Mouse (Mus musculus) midbrain, embryonic 15.5 days (tissue): ENCODE measurements at regions not wholly inside any gene's neighbourhood (a gene's known extent, or its start where the extent isn't known, plus 50 kb on each side); places are given as distances from the start of the nearest gene placed in this dataset.

Experiments used
- ATAC-seq: fragments of 200-750 bp; cut with Nextera tagmentation; replicated peaks from 2 replicates; pipeline ENCODE4 v1.8.0; 2017; ENCODE audit warnings: moderate TSS enrichment
- H3K27ac ChIP-seq: fragments of 300-500 bp; sonication (generic); 2 replicates; pipeline ENCODE4 v1.5.1; 2015; ENCODE audit warnings: mild to moderate bottlenecking, inconsistent platforms
- H3K27me3 ChIP-seq: fragments of 300-500 bp; sonication (generic); replicated peaks from 2 replicates; pipeline ENCODE4 v1.6.1; 2015; ENCODE audit warnings: inconsistent platforms
- H3K36me3 ChIP-seq: fragments of 300-500 bp; sonication (generic); replicated peaks from 2 replicates; pipeline ENCODE4 v1.6.1; 2015; ENCODE audit warnings: inconsistent platforms
- H3K4me1 ChIP-seq: fragments of 300-500 bp; sonication (generic); 2 replicates; pipeline ENCODE4 v1.6.1; 2015; ENCODE audit warnings: inconsistent platforms
- H3K4me2 ChIP-seq: fragments of 300-500 bp; sonication (generic); 2 replicates; pipeline ENCODE4 v1.6.1; 2015; ENCODE audit warnings: inconsistent platforms, mild to moderate bottlenecking, moderate library complexity
- H3K4me3 ChIP-seq: fragments of 300-500 bp; sonication (generic); 2 replicates; pipeline ENCODE4 v1.5.1; 2015; ENCODE audit warnings: mild to moderate bottlenecking, inconsistent platforms
- H3K9ac ChIP-seq: fragments of 300-500 bp; sonication (generic); 2 replicates; pipeline ENCODE4 v1.6.1; 2015; ENCODE audit warnings: mild to moderate bottlenecking, inconsistent platforms
- H3K9me3 ChIP-seq: fragments of 300-500 bp; sonication (generic); 2 replicates; pipeline ENCODE4 v1.6.1; 2016; ENCODE audit warnings: inconsistent platforms
- WGBS: fragments of 180-500 bp; shearing (Covaris S2); methylation state at CpG from one replicate; pipeline ENCODE4 v1.1.7; 2015; ENCODE audit warnings: mixed read lengths; 5-methylcytosine and 5-hydroxymethylcytosine counted together

- Histone ChIP-seq H3K4me3 (no peak overlapping the region), H3K27ac (no peak overlapping the region), H3K4me2 (no peak overlapping the region), H3K4me1 (peaks cover 5% of the 10 kb centered on the region; the same call in 1 of the 2 replicates), H3K9me3 (no peaks in the 10 kb centered on the region), H3K9ac (no peak overlapping the region), H3K36me3 (no peaks in the 10 kb centered on the region), H3K27me3 (no peaks in the 10 kb centered on the region)
- no peak for ATAC-seq
- 87% methylated on average over 3 of the region's 3 CpGs for WGBS
These were observed 81.1 kb upstream of the Efna5 start for GRCm38 (mm10) chr17:62962292-62962618.

GRCm38 (mm10) chr17:62961596-62962291 is 80.6 kb upstream of the Efna5 start:
- no peak overlapping the region for H3K9ac ChIP-seq
- no peak overlapping the region for H3K27ac ChIP-seq
- H3K4me2 ChIP-seq: no peak overlapping the region
- no peaks in the 10 kb centered on the region for H3K36me3 ChIP-seq
- peaks cover 5% of the 10 kb centered on the region; the same call in 1 of the 2 replicates for H3K4me1 ChIP-seq
- 87% methylated on average over 19 of the region's 19 CpGs for WGBS
- H3K27me3 ChIP-seq: no peaks in the 10 kb centered on the region
- ATAC-seq: peak; percentile 69; the same call in 1 of the 2 replicates
- no peaks in the 10 kb centered on the region for H3K9me3 ChIP-seq
- no peak overlapping the region for H3K4me3 ChIP-seq

- no peak overlapping the region for H3K4me3 ChIP-seq
- no peaks in the 10 kb centered on the region for H3K27me3 ChIP-seq
- H3K4me1 ChIP-seq: peaks cover 5% of the 10 kb centered on the region; the same call in 1 of the 2 replicates
- no peak overlapping the region for H3K9ac ChIP-seq
- 50% methylated on average over 3 of the region's 3 CpGs for WGBS
- no peaks in the 10 kb centered on the region for H3K9me3 ChIP-seq
- H3K27ac ChIP-seq: no peak overlapping the region
- ATAC-seq: no peak
- no peaks in the 10 kb centered on the region for H3K36me3 ChIP-seq
- H3K4me2 ChIP-seq: no peak overlapping the region
These were observed 78.0 kb upstream of the Efna5 start for GRCm38 (mm10) chr17:62959146-62959545.

GRCm38 (mm10) chr17:62947537-62948193 is 66.5 kb upstream of the Efna5 start:
- no peaks in the 10 kb centered on the region for H3K27me3 ChIP-seq
- H3K4me3 ChIP-seq: no peak overlapping the region
- no peak overlapping the region for H3K27ac ChIP-seq
- no peak for ATAC-seq
- H3K4me2 ChIP-seq: no peak overlapping the region
- no peaks in the 10 kb centered on the region for H3K9me3 ChIP-seq
- 87% methylated on average over 1 of the region's 1 CpGs for WGBS
- H3K9ac ChIP-seq: no peak overlapping the region
- H3K36me3 ChIP-seq: no peaks in the 10 kb centered on the region
- H3K4me1 ChIP-seq: no peaks in the 10 kb centered on the region

- WGBS: 15% methylated on average over 7 of the region's 7 CpGs
- peak; percentile 71 for ATAC-seq
- no peaks in the 10 kb centered on the region for H3K9me3 ChIP-seq
These were observed 59.6 kb upstream of the Efna5 start for GRCm38 (mm10) chr17:62940573-62941252.

GRCm38 (mm10) chr17:62939930-62940572 is 58.9 kb upstream of the Efna5 start:
- Histone ChIP-seq H3K4me1 (peaks cover 12% of the 10 kb centered on the region), H3K4me3 (no peak overlapping the region), H3K27ac (no peak overlapping the region), H3K9me3 (no peaks in the 10 kb centered on the region), H3K4me2 (peak overlapping the region; percentile 28), H3K36me3 (no peaks in the 10 kb centered on the region), H3K27me3 (no peaks in the 10 kb centered on the region), H3K9ac (no peak overlapping the region)
- 0 out of 2 replicates have a peak, but pooled peaks have one; percentile 51 for ATAC-seq
- 8% methylated on average over 18 of the region's 18 CpGs for WGBS

More at GRCm38 (mm10) chr17:62940573-62941252, 59.6 kb upstream of the Efna5 start:
- no peaks in the 10 kb centered on the region for H3K27me3 ChIP-seq
- peaks cover 12% of the 10 kb centered on the region for H3K4me1 ChIP-seq
- H3K27ac ChIP-seq: no peak overlapping the region
- H3K4me3 ChIP-seq: no peak overlapping the region
- H3K9ac ChIP-seq: no peak overlapping the region
- H3K36me3 ChIP-seq: no peaks in the 10 kb centered on the region
- peak overlapping the region; percentile 28 for H3K4me2 ChIP-seq

- Histone ChIP-seq H3K27me3 (no peaks in the 10 kb centered on the region), H3K4me2 (no peak overlapping the region), H3K36me3 (no peaks in the 10 kb centered on the region), H3K9me3 (no peaks in the 10 kb centered on the region), H3K27ac (no peak overlapping the region), H3K4me3 (no peak overlapping the region), H3K9ac (no peak overlapping the region), H3K4me1 (peaks cover 12% of the 10 kb centered on the region)
- ATAC-seq: peak; percentile 41; the same call in 1 of the 2 replicates
- WGBS: 57% methylated on average over 4 of the region's 4 CpGs
These were observed 58.1 kb upstream of the Efna5 start for GRCm38 (mm10) chr17:62939171-62939570.
